Mouse (Mus musculus) erythroblast, adult 5-6 weeks (primary cell): ENCODE results near the gene Slc39a13. TPM values are rescaled to one million over a fixed set of nuclear protein-coding genes. Genes with fewer than 3 reads are reported as not detected.
A peak's percentile ranks its signal among the peaks of the same experiment; 100 is the strongest.
"Not testable (repeated sequence)": the region's sequence is repeated elsewhere in the genome, so short reads cannot be mapped to it uniquely, and the experiment has no call there.

Experiments used
- ATAC-seq: replicated peaks from 2 replicates; pipeline ENCODE4 v1.8.0; 2016; ENCODE audit warnings: moderate number of reproducible peaks, mild to moderate bottlenecking, moderate TSS enrichment, inconsistent platforms; ENCODE audit not compliant: poor library complexity, low FRiP score, severe bottlenecking
- total RNA-seq, 2 experiments: library from RNA; stranded (forward) in 1 of 2; stranded (reverse) in 1 of 2; fragments of 150-400 nt in 1 of 2; fragments of 200-764, 138-1000 nt in 1 of 2; gene quantifications; 2 replicates each; pipeline versions ENCODE4 v1.2.3 to v1.2.4; 2015 to 2017; ENCODE audit warnings: low replicate concordance in 2 of 2

Slc39a13 gene
- total RNA-seq, 2 experiments from 2014 or later: 4.2 TPM; not detected in 1

DNA sequence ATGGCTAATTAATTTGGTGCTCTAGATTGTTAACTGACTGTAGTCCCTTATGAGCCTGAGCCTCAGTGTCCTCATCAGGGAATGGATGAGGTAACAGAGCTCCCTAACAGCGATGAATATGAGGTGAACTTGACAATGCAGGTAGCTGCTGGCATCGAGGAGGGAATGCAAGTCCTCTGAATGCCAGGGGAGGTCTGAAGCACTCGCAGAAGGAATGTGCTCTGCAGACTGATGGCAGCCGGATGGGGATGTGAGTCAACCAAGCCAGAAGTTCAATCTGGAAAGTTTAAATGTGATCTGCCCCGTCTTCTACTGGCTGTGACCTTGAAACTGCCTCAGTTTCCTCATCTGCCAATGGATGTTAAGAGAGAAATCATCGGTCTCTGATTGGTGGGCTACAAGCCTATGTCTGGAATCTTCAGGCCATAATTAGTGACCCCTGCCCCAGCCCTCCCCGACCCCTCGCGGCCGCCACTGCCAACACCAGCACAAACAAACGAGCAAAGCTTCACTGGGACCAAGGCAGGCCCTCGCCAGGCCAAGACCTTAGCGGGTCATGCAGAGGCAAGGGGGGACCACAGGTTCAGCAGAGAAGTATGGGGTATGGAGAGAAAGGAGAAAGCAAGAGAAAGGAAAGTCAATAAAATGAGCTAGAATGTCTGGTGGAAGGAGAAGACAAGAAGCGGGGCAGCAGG is 764 bp downstream of the Slc39a13 start:
- ATAC-seq: peak; percentile 10; the same call in 1 of the 2 replicates

DNA sequence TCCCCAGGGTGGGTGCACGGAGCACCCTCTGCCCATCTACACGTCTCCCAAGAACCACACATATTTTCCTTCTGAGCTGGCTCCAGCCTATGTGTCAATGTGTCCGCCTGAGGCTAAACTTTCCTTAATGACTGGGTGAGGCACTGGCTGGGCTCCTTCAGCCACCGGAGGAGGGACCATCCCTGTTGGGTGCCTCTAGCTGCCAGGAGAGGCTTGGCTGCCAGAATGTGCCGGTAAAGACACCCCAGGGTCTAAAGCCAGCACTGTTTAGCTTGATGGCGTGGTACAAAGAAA is 1.4 kb downstream of the Slc39a13 start:
- ATAC-seq: no peak

DNA sequence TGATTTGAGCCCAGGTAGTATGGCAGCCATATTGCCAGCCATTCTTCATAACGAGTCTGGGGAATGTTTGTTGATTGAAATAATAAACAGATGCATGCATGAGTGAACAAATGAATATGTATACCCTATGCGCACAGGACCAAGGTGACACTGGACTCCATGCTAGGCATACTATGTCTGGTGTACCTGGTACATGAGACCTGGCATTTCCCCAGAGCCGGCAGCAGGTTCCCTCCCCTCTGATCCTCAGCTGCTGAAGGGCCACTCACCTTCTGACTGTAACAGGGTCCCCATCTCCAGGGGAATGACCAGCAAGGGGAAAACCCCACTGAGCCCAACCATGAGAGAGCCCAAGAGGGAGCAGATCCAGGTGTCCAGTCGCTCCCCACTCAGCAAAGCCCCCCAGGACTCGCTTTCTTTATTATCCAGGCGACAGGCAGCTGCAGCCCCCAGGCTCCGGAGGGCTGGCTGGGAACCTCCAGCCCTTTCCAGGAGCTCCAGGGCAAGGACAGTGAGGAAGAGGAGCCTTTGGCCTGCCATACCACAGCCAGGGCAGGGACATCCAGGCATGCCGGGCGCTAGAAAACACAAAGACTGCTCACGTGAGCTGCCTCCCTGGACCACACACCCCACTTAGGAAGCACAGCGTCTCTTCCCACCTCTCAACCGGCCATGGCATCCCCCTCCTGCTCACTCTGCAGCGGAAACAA is 1.9 kb downstream of the Slc39a13 start:
- no peak for ATAC-seq

DNA sequence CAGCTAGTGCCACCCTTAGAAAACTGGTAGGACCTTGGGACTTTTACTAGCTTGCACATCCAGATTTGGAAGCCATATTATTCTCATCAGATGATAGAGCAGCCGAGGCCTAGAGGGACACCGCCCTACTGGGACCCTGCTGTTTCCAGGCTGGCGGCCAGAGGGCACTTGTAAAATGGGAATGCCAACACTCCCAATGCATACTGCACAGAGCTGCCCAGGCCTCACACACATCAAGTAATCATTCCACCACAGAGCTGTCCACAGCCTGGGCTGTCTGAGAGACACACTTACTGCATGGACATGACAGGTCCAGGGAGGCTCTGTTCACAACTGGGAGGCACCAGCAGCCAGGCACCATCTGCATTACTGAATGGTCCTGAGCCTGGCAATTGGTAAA is 3.8 kb downstream of the Slc39a13 start:
- no peak for ATAC-seq

DNA sequence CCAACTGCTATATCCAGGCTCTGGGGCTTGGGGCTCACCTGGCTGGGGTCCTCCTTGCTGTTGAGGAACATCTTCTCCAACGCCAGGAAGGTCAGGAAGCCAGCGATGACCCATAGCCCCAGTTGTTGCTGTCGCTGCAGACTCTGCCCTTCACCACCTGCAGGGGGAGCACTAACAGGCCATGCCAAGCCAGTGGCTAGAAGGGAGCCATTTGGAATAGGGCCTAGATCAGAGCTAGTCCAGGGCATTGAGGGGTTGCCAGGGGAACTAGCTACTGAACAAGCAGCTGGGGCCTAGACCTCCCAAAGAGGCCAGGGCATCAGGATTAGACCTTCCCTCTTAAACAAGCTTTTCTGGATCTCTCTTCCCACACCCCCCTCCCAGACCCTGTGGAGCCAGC is 4.7 kb downstream of the Slc39a13 start:
- no peak for ATAC-seq

DNA sequence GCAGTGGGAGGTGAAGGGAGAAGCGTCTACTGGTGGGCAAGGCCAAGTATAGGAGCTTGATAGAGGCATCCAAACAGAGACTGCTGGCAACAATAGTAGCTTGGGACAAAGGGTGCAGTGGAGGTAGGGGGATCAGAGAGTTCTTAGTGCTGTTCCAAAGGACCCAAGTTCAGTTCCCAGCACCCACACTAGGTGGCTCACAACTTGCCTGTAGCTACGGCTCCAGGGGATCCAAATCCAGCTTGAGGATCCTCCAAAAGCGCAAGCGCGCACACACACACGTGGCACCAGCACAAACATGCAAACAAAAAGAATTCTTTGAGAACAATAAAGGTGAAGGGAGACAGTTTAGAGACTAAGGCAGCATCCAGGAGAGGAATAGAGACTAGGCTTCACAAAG is 6.0 kb downstream of the Slc39a13 start:
- ATAC-seq: no peak

DNA sequence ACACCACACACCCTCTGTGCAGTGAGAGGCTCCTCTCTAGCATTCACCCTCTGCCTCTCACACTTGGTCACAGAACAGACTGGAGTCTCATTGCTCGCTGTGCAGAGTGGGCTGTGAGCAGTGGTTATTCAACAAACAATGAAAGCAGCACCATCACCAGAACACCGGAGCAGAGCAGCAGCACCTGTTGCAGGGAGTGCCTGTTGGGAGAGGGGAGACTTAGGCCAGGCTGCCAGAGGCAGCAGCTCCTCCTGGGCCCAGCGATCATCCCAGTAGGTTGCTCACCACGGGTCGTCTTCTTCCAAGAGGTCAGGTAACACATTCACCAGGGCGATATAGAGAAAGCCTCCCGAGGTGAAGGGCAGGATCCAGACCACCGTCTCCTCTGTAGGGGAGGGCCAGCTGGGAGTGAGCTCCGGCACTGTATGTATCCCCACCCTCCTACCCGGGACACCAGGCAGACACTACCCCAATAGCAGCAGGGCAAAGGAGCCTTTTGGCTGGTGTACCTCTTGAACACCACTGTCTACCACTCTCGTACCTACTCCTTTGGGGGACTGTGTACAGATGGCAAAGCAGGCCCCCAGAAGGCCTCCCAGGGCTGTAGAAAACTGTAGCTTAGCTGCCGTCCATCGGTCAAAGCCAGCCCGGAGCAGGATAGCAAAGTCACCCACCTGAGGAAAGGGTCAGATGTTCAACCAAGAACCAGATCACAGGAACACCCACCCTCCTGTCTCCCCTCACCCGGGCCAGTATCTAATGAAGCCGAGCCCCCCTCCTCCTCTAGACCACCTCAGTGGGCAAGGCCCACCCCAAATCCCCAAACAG is 7.2 kb downstream of the Slc39a13 start:
- no peak for ATAC-seq

DNA sequence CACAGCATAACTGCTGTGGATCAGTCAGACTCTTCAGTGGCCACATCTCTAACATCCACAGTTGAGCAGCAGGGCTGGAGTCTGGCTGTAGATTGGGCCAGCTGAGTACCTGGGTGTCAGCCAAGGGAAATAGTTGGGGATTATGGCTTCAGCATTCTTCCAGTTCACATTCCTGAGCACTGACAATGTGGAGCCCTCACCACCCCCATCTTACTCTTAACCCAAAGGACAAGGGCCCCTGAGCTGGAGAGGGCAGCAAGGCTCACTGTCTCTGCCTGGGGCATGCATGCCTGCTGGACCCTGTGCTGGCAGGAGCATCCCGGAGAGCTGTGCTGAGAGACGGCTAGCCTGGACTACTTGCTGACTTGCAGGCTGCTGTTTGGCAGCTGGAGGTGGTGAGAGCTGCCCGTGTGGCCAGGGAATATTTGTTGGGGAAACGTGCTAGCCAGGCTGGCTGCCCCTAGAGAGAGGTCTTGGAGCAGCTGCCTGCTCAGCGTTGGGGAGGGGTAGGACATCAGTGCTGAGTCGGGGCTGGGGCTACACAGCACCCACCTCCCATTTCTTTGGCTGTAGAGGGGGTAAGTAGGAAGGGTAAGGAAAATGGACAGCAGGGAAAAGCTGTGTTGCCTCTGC is 8.3 kb downstream of the Slc39a13 start:
- no peak for ATAC-seq

DNA sequence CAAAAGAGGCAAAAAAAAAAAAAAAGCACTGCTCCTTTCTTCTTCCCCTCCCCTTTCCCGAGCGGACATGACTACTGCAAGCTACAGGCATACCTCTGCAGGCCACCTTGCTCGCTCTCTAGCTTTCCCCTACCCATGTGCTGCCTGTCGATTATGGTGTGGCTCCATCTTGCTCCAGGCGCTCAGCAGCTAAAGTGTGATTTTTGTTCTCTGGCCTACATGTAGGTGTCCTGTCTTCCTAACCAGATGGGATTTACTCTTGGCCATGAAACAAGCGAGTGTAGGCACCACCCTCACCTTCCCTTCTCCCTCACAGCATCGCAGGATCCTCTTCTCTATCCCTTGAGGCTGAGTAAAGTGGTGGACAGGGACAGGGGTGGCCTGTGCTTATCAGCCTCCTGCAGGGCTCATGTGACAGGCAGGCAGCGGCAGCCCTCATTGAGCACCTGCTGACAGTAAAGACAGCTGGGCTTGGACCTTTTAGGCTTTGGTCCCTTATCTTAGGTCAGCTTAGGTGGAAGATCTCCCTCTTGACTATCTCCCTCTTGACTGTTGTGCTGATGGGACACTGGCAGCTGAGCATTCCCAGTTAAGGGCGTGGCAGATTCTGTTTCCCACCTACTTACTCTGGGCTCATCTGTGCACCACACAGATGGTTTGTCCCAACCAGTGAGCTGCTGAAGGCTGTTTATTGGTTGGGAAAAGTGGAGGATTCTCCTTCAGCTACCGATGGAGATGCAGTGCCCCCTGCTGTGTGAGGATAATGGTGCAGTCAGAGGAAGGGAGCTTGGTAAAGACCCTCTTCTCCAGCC is 9.5 kb downstream of the Slc39a13 start:
- peak; percentile 82 for ATAC-seq

DNA sequence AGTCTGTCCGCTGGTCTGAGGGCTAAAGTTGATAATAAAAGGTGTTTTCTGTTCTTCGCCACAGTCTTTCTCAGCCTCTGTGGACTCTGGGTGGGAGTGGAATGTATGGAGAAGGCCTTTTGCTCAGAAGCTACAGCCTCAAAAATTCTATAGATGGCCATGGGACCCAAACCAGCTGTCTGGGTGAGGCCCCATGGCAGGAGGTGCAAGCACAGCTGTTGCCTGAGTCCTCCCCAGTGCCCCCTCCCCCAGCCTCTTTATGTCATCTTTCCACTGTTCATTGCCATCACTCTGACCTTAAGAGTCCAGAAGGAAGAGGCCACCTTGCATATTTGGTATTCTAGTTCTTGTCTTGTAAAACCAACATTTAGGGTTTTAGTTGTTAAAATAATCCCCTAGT is 10.8 kb downstream of the Slc39a13 start:
- no peak for ATAC-seq

DNA sequence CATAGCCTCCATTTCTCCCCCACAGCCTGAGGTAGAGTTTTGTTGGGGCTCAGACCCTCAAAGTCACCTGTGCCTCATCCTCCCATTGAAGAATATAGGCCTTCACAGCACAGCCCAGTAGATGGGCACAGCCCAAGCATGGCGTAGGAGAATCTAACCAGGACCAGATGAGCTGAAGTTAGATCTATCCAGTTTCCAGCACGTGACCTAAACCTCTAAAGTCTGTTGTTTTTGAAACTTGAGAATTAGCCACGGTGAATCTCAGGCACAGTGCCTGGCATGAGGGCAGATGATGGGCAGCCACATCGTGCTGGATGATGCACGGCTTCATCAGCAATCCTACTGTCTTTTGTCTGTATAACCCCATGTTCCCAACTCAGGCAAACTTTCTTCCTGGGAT is 11.8 kb downstream of the Slc39a13 start:
- no peak for ATAC-seq

DNA sequence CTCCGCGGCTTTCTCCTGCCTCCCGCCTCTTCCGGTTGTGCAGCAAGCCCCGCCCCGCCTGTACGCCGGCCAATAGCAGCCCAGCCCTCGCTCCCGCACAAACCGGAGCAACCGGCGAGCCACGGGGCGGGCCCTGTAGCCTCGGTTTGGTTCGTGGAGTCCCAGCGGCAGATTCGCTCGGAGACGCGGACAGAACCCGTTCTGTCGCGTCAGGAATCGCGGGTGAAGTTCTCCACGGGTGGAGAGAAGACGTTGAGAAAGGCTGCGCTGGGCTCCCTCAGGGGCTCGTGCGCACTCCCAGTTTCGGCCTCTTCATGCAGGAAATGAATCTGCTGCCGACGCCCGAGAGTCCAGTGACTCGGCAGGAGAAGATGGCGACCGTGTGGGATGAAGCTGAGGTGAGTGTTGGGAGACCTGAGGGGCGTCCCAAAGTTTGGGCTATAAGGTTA is 16.3 kb downstream of the Slc39a13 start, which contains the start of gene Psmc3:
Gene Psmc3, plus strand, starts transcription at position 76 of the 449 bp plus-strand sequence.
- peak; percentile 98 for ATAC-seq

DNA sequence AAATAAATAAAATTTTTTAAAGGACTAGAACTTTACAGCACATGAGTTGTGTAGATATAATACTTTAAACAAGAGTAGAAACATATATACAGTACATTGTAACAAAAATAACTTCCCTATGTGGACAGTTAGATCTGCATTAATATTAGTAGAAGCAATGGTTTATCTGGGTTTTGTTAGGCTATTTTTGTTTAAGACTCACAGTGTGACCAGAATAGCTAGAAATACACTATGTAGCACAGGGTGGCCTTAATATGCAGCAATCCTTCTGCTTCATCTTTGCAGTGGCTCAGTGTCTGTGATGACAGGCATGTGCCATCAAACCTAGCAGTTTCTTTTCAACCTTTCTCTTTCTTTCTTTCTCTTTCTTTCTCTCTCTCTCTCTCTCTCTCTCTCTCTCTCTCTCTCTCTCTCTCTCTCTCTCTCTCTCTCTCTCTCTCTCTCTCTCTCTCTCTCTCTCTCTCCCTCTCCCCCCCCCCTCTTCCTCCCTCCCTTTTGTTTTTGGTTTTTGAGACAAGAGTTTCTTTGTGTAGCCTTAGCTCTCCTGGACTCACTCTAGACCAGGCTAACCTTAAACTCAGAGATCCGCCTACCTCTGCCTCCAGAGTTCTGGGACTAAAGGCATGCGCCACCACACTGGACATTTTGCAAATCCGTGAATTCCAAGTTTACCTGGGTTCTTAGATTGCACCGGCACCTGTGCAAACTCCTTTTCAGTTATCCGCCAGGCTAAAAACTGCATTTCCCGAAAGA is 16.9 kb downstream of the Slc39a13 start:
- no peak for ATAC-seq

DNA sequence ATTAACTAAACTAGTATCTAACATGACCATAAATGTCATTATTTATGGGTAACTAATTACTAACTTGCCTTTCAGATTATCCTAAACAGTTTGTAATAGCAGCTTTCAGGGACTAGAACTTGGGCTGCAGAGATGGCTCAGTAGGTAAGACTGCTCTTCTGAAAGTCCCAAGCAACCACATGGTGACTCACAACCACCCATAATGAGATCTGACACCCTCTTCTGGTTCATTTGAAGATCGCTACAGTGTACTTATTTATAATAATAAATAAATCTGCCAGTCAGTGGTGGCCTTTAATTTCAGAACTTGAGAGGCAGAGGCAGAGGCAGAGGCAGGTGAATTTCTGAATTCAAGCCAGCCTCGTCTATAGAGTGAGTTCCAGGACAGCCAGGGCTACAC is 17.5 kb downstream of the Slc39a13 start:
- no peak for ATAC-seq

DNA sequence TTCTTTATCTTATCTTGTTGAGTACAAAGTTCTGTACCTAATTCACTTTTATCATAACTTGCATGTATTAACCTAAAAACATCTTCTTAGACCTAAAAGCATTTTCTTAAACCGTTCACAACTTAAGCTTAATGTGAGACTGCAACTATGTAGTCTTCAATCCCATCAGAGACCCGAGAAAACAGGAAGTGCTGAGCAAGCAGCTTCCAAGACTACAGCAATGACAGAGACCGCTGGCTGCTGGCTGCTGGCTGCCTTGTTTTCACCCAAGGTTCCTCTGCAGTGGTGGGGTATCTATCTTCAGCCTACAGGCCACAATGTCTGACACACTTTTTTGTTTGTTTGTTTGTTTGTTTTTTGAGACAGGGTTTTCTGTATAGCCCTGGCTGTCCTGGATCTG is 18.3 kb downstream of the Slc39a13 start:
- ATAC-seq: no peak

DNA sequence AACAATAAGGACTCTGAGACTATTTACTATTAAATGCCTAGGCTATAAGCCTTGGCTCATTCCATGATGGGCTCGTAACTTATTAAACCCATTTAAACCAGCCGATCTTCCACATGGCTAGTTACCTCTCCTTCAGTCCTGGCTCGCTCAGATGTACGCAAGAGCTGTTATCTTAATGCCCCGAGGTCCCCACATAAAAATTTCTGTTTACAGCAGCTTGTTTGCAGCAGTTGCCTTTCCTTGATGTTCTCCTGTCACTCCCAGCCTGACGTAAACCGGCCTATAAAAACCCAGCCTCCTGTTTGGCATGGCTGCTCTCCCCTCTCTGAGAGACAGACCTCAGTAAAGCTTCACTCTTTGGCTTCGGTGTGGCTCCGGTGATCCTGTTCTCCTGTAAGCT is 22.9 kb downstream of the Slc39a13 start:
- ATAC-seq: no peak

DNA sequence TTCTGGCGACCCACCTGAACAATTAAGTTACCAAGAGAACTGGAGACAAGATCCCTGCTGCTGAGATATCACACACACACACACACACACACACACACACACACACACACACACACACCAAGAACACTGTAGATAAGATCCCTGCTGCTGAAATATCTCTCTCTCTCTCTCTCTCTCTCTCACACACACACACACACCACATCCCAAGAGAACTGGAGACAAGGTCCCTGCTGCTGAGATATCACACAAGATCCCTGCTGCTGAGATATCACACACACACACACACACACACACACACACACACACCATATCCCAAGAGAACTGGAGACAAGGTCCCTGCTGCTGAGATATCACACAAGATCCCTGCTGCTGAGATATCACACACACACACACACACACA is 24.4 kb downstream of the Slc39a13 start:
- ATAC-seq: not testable (repeated sequence)

DNA sequence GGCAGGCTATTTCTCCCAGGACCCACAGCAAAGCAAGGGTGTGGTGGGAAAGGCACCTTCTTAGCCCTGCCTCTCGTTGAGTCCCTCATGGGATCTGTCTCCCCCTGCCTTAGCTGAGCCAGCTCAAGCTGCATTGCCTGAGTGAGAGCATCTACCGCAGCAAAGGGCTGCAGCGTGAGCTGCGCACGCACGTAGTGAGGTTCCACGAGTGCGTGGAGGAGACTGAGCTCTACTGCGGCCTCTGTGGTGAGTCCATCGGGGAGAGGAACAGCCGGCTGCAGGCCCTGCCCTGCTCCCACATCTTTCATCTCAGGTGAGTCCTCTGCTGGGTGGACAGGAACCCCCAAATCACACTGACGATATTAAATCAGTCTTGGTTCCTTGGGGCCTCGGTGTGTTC is 25.5 kb downstream of the Slc39a13 start:
- no peak for ATAC-seq
